Mouse (Mus musculus): ENCODE data around the gene Pigs. TPM values are rescaled to one million over a fixed set of nuclear protein-coding genes. Genes with fewer than 3 reads are reported as not detected.
A peak's percentile ranks its signal among the peaks of the same experiment; 100 is the strongest.

Gene Pigs
- polyA plus RNA-seq (2015; fragmentation: Nextera tagmentation; extraction: Ambion mirVana) = 70.7 and 79.0 TPM in 2 replicates

GRCm38 (mm10) chr11:78327634-78328511 lies at the start of gene Pigs:
Pigs (plus strand) TSS chr11:78328415.
- Histone ChIP-seq H3K36me3 (ENCODE audit: control insufficient read depth, insufficient read depth, low read length) (peaks cover 3% of the 10 kb centered on the region; the same call in 1 of the 2 replicates), H3K9me3 (replicated peaks; ENCODE audit: control insufficient read depth, low read length, poor library complexity, severe bottlenecking) (no peaks in the 10 kb centered on the region), H3K9ac (ENCODE audit: low read depth, low read length) (peak within 1 kb of the TSS; percentile 88), H3K27ac (ENCODE audit: low read length) (peak within 1 kb of the TSS; percentile 73), H3K27me3 (ENCODE audit: control insufficient read depth, insufficient read depth, low read depth, low read length) (no peaks in the 10 kb centered on the region), H3K4me1 (ENCODE audit: control insufficient read depth, insufficient read depth, low read length) (peaks cover 15% of the 10 kb centered on the region), H3K4me2 (ENCODE audit: low read length) (peak within 1 kb of the TSS; percentile 81), H3K4me3 (ENCODE audit: low read depth, low read length) (peak within 1 kb of the TSS; percentile 89)
- WGBS = 12% methylated on average over 37 of the region's 37 CpGs
- ATAC-seq = peak; percentile 97

DNA sequence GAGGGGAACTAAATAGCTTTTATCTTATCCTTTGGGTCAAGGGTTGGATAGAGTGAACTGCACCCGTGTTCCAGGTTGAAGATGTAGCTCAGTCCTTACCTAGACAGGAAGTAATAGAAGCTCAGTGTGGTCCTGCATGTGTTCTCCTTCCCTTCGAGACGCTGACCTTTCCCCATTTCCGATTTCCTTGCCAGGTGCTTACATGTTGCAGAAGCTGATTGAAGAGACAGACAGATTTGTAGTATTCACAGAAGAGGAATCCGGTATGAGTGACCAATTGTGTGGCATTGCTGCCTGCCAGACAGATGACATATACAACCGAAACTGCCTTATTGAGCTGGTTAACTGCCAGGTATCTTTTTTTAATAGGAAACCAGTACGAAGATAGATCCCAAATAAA lies 49.4 kb upstream of the Pigs start:
- Histone ChIP-seq H3K36me3 (ENCODE audit: control insufficient read depth, insufficient read depth, low read length) (peaks cover 62% of the 10 kb centered on the region), H3K9ac (ENCODE audit: low read depth, low read length) (no peak overlapping the region), H3K27ac (ENCODE audit: low read length) (no peak overlapping the region), H3K27me3 (ENCODE audit: control insufficient read depth, insufficient read depth, low read depth, low read length) (no peaks in the 10 kb centered on the region), H3K9me3 (replicated peaks; ENCODE audit: control insufficient read depth, low read length, poor library complexity, severe bottlenecking) (no peaks in the 10 kb centered on the region), H3K4me1 (ENCODE audit: control insufficient read depth, insufficient read depth, low read length) (no peaks in the 10 kb centered on the region), H3K4me2 (ENCODE audit: low read length) (no peak overlapping the region), H3K4me3 (ENCODE audit: low read depth, low read length) (no peak overlapping the region)
- no peak for ATAC-seq
- WGBS = 93% methylated on average over 7 of the region's 7 CpGs

DNA sequence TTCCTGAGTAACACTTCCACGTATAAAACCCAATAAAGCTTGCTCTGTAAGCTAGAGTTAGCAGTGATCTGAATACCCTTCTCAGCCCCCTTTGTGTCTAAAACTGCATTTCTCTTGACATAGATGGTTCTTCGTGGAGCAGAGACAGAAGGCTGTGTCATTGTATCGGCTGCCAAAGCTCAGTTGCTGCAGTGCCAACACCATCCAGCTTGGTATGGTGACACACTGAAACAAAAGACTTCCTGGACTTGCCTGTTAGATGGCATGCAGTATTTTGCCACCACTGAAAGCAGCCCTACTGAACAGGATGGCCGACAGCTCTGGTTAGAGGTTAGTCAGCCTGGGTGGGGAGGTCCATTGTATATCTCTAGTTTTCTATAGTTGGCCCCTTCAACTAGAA lies 48.6 kb upstream of the Pigs start:
- 92% methylated on average over 4 of the region's 4 CpGs for WGBS

DNA sequence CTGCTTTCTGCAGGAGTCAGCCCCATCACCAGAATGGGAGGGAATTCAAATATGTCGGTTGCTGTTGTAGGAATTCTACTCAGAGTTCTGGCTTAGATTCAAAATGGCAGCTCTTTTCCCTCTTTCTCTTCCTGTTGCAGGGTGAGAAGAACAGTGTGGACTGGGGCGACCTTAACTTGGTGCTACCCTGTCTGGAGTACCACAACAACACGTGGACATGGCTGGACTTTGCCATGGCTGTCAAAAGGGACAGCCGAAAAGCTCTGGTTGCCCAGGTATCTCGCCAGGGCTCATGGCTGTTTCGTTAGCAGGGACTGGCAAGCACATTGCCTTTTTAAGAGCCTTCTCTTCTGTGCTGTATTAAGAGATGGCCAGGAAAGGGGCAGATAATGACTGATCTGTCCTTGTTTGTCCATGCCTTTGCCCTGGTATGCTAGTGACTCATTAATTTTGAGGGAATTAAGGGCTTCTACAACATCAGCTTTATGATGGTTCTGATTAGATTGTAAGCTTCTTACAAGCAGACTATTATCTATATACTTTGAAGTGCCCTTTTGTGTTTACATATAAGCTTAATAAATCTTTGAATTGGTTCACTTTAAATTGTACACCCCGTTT lies 39.0 kb upstream of the Pigs start:
- H3K36me3 ChIP-seq (ENCODE audit: control insufficient read depth, insufficient read depth, low read length) = peaks cover 52% of the 10 kb centered on the region
- 90% methylated on average over 7 of the region's 7 CpGs for WGBS
- ATAC-seq = no peak

More for the DNA sequence above, 48.6 kb upstream of the Pigs start:
- no peak overlapping the region for H3K9ac ChIP-seq (ENCODE audit: low read depth, low read length)
- no peaks in the 10 kb centered on the region for H3K4me1 ChIP-seq (ENCODE audit: control insufficient read depth, insufficient read depth, low read length)
- no peak for ATAC-seq
- H3K9me3 ChIP-seq (replicated peaks; ENCODE audit: control insufficient read depth, low read length, poor library complexity, severe bottlenecking) = no peaks in the 10 kb centered on the region
- H3K27me3 ChIP-seq (ENCODE audit: control insufficient read depth, insufficient read depth, low read depth, low read length) = no peaks in the 10 kb centered on the region
- H3K27ac ChIP-seq (ENCODE audit: low read length) = no peak overlapping the region
- H3K36me3 ChIP-seq (ENCODE audit: control insufficient read depth, insufficient read depth, low read length) = peaks cover 62% of the 10 kb centered on the region
- no peak overlapping the region for H3K4me3 ChIP-seq (ENCODE audit: low read depth, low read length)
- H3K4me2 ChIP-seq (ENCODE audit: low read length) = no peak overlapping the region

DNA sequence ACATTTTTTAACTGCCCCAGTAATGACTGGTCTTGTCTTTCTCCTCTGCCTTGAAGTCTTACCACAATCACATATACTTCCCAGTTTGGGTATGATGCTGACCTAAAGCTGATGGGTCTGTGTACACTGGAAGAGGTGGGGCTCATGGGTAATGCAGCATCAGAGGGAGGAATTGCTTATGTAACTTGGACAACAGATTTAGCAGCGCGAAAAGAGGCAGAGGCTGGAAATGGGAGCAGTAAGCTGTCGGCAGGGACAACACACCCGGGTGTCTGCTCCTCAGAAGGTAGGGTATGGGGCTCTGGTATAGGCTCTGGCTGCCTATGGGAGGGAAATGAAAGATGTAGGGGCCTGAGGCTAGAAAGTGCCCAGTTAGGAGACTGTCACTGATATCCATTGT lies 37.6 kb upstream of the Pigs start, which contains the start of gene BC030499:
BC030499 (plus strand) TSS at position 188 of the 400 bp plus-strand sequence.
- WGBS = 92% methylated on average over 4 of the region's 4 CpGs
- no peak for ATAC-seq
- peaks cover 40% of the 10 kb centered on the region for H3K36me3 ChIP-seq (ENCODE audit: control insufficient read depth, insufficient read depth, low read length)
- no peak within 1 kb of the TSS for H3K27ac ChIP-seq (ENCODE audit: low read length)
- H3K9me3 ChIP-seq (replicated peaks; ENCODE audit: control insufficient read depth, low read length, poor library complexity, severe bottlenecking) = no peaks in the 10 kb centered on the region
- no peak within 1 kb of the TSS for H3K4me3 ChIP-seq (ENCODE audit: low read depth, low read length)
- H3K4me1 ChIP-seq (ENCODE audit: control insufficient read depth, insufficient read depth, low read length) = no peaks in the 10 kb centered on the region
- no peak within 1 kb of the TSS for H3K4me2 ChIP-seq (ENCODE audit: low read length)
- H3K27me3 ChIP-seq (ENCODE audit: control insufficient read depth, insufficient read depth, low read depth, low read length) = no peaks in the 10 kb centered on the region
- H3K9ac ChIP-seq (ENCODE audit: low read depth, low read length) = 0 out of 2 replicates have a peak within 1 kb of the TSS, but pooled peaks have one; percentile 6

More for the DNA sequence above, 39.0 kb upstream of the Pigs start:
- Histone ChIP-seq H3K4me1 (ENCODE audit: control insufficient read depth, insufficient read depth, low read length) (no peaks in the 10 kb centered on the region), H3K27me3 (ENCODE audit: control insufficient read depth, insufficient read depth, low read depth, low read length) (no peaks in the 10 kb centered on the region), H3K4me3 (ENCODE audit: low read depth, low read length) (no peak overlapping the region), H3K9me3 (replicated peaks; ENCODE audit: control insufficient read depth, low read length, poor library complexity, severe bottlenecking) (no peaks in the 10 kb centered on the region), H3K9ac (ENCODE audit: low read depth, low read length) (no peak overlapping the region), H3K4me2 (ENCODE audit: low read length) (no peak overlapping the region), H3K27ac (ENCODE audit: low read length) (no peak overlapping the region)

DNA sequence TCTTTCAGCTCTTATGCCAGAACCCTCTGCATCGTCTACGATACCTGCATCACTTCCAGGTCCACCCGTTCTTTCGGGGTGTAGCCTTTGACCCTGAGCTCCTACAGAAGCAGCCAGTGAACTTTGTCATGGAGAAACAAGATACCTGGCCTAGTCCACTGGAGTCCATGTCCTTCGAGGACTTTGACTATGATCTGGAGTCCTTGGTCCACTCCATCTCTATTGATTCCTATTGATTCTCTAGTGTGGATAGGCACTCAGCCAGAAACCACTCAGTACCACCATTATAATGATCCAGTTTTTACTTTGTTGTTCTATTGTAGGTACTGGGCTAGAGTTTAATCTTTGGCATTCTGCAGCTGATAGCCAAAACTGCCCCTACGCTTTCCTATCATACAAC lies 33.6 kb upstream of the Pigs start:
- 96% methylated on average over 6 of the region's 6 CpGs for WGBS
- H3K9me3 ChIP-seq (replicated peaks; ENCODE audit: control insufficient read depth, low read length, poor library complexity, severe bottlenecking) = no peaks in the 10 kb centered on the region
- no peak overlapping the region for H3K27ac ChIP-seq (ENCODE audit: low read length)
- peaks cover 15% of the 10 kb centered on the region for H3K36me3 ChIP-seq (ENCODE audit: control insufficient read depth, insufficient read depth, low read length)
- no peak overlapping the region for H3K4me2 ChIP-seq (ENCODE audit: low read length)
- no peak for ATAC-seq
- H3K27me3 ChIP-seq (ENCODE audit: control insufficient read depth, insufficient read depth, low read depth, low read length) = no peaks in the 10 kb centered on the region
- H3K4me3 ChIP-seq (ENCODE audit: low read depth, low read length) = no peak overlapping the region
- H3K4me1 ChIP-seq (ENCODE audit: control insufficient read depth, insufficient read depth, low read length) = no peaks in the 10 kb centered on the region
- no peak overlapping the region for H3K9ac ChIP-seq (ENCODE audit: low read depth, low read length)

DNA sequence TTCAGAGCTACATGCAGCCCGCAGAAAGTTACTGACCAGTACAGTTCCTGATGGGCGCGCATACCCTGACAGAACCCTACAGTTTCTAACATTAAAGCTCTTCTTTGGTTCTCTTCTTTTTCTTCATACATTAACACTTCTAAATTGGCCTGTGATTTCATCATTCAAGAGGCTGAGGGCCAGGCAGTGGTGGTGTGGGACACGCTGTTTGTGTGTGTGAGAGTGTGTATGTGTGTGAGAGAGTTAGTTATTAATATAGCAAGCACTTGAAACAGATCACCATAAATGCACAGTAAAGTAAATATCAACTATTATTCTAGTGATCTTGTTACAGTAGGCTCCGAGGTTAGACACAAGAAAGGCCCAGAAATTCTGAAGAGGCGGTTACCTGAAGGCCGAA lies 27.3 kb upstream of the Pigs start:
- no peak for ATAC-seq
- Histone ChIP-seq H3K27me3 (ENCODE audit: control insufficient read depth, insufficient read depth, low read depth, low read length) (no peaks in the 10 kb centered on the region), H3K4me3 (ENCODE audit: low read depth, low read length) (peak overlapping the region; percentile 49), H3K9me3 (replicated peaks; ENCODE audit: control insufficient read depth, low read length, poor library complexity, severe bottlenecking) (no peaks in the 10 kb centered on the region), H3K9ac (ENCODE audit: low read depth, low read length) (peak overlapping the region; percentile 67), H3K27ac (ENCODE audit: low read length) (no peak overlapping the region), H3K4me2 (ENCODE audit: low read length) (peak overlapping the region; percentile 96), H3K4me1 (ENCODE audit: control insufficient read depth, insufficient read depth, low read length) (peaks cover 9% of the 10 kb centered on the region), H3K36me3 (ENCODE audit: control insufficient read depth, insufficient read depth, low read length) (no peaks in the 10 kb centered on the region)
- 73% methylated on average over 7 of the region's 7 CpGs for WGBS

DNA sequence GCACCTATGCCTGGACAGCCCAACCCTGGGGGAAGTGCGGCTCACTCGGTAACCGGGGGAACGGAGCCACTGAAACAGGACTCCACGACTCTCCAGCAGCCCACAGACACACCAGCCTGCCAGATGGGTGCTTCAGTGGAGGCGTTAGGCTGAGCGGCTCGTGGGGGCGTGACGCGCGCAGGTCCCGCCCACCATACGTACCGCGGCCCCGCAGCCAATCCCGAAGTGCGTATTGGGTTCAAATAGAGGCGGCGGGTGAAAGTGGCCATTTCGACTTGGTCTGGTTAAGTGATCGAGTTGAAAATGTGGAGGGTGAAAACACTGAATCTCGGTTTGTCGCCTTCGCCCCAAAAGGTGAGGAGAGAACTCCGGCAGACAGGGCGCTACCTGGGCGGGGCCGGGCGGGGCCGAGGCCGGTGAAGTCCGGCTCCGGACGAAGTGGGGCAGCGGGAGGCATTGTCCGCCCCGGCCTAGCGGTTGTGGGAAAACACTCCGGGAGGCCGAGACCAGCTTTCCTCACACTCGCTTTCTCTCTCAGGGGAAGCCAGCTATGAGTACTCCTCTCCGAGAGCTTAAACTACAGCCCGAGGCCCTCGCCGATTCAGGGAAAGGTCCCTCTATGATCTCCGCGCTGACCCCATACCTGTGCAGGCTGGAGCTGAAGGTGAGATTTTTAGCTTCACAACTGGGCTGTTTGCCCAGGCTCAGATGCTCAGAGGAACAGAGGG lies 26.7 kb upstream of the Pigs start, which contains the start of gene Spag5:
Spag5 (plus strand) TSS at position 173 of the 728 bp plus-strand sequence.
- Histone ChIP-seq H3K27me3 (ENCODE audit: control insufficient read depth, insufficient read depth, low read depth, low read length) (no peaks in the 10 kb centered on the region), H3K4me3 (ENCODE audit: low read depth, low read length) (peak within 1 kb of the TSS; percentile 49), H3K4me2 (ENCODE audit: low read length) (peak within 1 kb of the TSS; percentile 96), H3K9ac (ENCODE audit: low read depth, low read length) (peak within 1 kb of the TSS; percentile 67), H3K36me3 (ENCODE audit: control insufficient read depth, insufficient read depth, low read length) (no peaks in the 10 kb centered on the region), H3K9me3 (replicated peaks; ENCODE audit: control insufficient read depth, low read length, poor library complexity, severe bottlenecking) (no peaks in the 10 kb centered on the region), H3K27ac (ENCODE audit: low read length) (no peak within 1 kb of the TSS), H3K4me1 (ENCODE audit: control insufficient read depth, insufficient read depth, low read length) (peaks cover 9% of the 10 kb centered on the region)
- WGBS = under 1% methylated on average over 49 of the region's 49 CpGs
- ATAC-seq = peak; percentile 99

All from midbrain, embryonic 16.5 days (tissue).